Mouse (Mus musculus) retina, postnatal 7 days (tissue): ENCODE measurements at regions not wholly inside any gene's neighbourhood (a gene's known extent, or its start where the extent isn't known, plus 50 kb on each side); places are given as distances from the start of the nearest gene placed in this dataset.
A peak's percentile ranks its signal among the peaks of the same experiment; 100 is the strongest.

ENCODE experiments used
- DNase-seq: peaks from one replicate; pipeline ENCODE4 v3.0.0-alpha.2; 2012; ENCODE audit warnings: low read depth, low spot score

DNA sequence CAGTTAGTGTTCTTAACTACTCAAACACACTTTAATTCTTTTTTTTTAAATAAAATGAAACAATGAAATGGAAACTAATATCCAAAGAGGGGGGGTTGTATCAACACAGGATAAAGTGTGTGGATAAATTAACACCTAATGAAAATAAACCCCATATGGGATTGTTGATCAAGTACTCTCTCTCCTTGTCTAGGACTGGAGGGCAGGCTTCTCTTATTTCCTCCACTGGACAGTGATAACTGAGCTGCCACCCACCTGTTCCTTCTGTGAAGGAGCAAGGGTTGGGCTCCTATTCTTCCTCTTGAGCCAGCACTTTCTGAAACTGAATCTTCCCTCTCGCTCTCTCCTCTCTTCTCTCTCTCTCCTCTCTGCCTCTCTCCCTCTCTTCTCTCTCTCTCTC lies 716.5 kb downstream of the Epm2a start:
- DNase-seq = no peak

DNA sequence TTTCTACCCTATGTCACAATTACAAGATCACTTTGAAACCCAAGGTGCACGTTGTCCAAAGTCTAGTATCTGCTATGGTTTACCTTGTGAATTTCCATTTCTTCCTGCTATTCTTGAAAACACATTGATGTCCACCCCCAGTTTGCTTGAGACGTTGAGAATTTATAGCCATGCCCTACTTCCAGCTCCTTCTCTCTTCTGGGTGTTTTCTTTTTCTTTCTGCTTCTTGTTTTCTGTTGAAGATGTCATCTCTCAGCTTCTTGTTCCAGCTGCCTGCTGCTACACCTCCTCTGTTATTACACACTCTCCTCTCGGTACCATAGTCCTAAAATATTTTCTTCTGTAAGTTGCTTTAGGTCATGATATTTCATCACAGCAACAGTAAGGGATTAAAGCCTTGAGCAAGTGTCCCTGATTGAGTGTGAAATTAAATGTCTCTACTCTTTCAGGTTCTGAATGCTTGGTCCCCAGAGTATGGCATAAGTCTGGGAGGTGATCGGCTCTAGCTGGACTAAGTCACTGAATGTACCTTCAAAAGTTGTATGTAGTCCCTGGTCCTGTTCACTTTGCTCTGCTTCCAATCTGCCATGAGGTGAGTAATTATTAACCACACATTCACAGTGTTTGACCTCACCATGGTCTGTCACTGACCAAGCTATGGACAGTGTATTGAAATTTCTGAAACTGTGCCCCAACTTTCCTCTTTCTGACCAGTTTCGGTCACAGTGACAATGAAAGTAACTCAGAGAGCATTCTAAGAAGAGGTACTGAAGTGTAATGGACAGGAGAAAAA lies 718.1 kb downstream of the Epm2a start:
- DNase-seq = no peak

DNA sequence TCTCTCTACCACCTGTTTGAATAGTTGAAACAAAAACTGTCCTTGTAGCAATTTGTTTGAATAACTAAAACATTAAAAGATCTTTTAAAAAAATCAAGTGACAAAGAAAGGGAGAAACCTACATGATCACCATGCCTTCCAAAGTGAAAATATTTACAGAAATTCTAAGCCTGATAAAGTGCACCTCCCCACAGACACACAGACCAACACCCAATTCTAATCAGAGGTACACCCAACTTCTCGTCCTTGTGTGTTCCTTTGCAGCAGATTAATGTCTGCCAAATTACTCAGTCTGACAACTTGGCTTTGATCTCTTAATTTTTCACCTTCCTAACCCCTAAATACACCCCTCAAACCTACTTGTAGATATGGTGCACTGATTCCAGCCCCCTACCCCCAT lies 719.1 kb downstream of the Epm2a start:
- DNase-seq = no peak

DNA sequence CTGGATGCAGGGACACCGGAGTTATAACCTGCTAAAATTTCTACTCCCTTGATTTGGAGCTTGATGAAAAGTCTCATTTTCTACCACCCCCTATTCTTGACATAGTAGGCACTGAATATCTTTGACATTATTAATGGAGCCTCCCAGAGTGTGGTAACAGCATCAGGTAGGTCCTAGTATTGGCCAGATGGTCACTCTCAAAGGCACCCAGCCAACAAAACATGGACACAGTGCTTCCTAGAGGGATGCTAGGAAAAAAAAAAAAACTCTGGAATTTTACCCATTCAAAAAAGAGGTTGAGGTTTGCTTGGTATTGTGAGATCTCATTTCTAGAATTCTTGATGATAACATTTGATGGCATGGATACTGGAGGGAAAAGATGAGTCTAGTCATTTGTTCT lies 740.8 kb downstream of the Epm2a start:
- DNase-seq = no peak

DNA sequence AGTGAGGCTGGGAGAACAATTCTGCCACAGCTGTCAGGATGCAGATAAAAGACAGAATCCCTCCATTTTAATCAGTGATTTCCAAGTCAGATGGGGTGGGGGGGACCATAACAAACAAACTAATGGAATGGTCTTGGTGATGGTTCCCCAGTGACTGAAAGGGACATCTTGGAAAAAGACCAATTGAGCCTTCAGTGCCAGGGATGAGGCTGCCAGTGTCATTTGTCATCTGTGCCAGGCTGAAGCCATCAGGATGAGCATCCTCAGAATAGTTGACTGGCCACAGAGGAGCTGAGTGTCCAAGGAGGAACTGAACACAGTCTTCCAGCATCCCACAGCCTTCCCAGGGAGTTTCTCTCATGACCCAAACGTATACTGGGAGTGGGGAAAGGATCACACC lies 749.3 kb downstream of the Epm2a start:
- no peak for DNase-seq

DNA sequence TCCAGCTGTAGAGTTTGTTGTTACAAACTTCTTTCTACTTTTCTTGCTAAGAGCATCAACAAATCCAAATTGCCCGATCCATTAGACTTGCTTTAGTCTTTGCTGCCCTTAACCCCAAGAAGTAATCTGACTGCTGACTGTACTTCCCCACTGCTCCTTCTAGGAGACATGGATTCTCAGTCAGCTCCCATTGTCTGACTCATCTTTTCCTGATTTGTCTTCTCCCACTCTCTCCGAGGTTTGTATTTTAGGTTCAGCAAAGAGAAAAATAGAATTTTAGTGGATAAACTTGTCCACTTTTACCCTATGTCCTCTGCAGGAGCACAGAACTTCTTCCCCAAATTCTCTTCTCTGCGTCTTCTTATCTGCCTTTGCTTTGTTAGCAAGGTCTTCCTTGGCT lies 753.5 kb downstream of the Epm2a start:
- no peak for DNase-seq

DNA sequence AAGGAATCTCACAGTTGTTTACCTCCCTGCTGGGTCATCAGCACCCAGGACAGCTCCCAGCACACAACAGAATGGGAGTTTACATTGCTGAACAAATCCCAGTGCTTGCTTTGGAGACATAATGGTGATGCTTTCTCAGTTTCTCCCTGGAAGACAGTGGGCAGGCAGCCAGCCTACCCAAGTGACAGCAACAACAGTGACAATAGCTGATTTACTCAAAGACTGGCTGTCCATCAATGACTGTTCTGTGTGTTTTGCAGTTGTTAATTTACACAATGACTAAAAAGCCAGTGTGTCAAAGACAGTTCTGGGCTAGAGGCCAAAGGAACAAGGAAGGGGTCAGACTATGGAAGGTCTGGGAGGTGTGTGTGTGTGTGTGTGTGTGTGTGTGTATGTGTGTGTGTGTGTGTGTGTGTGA lies 762.2 kb downstream of the Utrn start:
- DNase-seq = peak; percentile 9

DNA sequence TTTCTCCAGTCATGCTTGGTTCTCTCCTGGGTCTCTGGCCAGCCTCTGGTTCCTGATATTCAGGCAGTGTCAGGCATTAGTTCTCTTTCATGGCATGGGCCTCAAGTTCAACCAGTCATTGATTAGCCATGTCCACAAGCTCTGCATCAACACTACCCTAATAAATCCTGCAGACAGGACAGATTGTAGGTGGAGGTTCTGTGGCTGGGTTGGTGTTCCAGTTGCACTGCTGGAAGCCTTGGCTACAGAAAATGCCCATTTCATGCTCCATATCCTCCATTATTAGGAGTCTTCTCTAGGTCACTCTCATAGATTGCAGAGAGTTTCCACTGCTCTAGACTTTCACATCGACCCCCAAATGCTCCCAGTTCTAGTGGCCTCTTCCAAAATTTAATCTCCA lies 757.4 kb downstream of the Utrn start:
- no peak for DNase-seq

DNA sequence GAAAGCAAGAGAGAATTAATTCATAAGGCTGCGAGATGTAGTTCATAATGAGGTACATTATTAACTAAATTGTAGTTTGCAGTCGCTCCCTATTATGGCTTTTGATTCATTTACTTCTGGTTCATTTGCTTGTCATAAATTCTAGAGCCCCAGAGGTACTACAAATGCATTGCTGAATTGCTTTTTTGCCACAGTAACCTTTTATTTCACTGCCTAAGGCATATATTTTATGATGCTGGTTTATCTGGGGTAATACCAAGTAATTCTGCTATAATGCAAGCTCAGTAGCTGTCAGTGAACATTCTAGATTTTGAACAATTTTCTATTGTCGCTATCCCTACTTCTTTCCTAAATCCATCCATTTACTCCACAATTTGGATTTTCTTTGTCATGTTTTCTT lies 753.4 kb downstream of the Utrn start:
- DNase-seq = no peak

DNA sequence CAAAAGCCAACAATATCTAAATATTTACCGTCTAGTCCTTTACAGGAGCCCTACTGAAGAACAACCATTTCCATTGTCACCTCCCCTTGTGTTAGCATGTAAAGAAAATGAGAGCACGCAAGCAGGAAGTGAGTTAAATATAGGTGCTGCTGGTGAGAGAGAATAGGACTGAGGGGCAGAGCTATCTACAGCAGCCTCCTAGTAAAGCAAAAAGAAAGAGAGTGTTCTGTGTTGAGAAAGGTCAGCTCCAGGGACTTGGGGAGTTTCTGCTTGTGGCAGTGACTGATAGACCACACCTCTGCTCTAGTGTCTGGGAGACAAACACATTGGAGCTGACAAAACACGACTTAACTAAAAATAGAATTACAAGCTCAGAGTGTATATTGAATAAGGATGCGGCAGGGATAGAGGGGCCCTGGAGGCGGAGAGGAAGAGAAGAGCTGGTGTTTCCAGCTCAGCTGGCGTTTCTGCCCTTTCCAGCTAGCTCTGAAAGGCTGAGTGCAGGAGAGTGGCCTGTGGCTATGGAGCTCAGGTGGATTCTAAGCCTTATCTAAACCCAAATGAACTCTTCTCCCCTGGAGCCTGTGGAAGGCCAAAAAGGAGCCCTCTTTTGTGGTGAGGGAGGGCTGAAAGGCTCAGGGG lies 752.4 kb downstream of the Utrn start:
- no peak for DNase-seq

DNA sequence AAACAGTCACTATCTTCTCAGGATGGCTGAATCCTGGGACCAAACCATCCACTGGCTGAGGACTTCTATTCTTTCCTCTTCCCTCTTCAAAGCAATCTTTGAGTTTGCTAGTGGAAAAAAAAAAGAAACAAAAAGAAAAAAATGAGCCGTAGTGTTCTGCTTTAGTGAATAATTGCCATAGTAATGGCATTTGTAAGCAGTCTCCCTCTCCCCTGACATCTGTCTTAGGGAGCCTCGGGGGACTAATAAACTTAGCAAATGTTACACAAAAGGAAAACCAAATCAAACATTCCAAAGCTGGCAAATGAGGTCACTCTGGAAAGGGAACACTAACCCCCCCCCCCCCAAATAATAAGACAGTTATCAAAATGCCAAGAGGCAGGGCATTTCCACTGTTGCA lies 744.9 kb downstream of the Utrn start:
- no peak for DNase-seq

DNA sequence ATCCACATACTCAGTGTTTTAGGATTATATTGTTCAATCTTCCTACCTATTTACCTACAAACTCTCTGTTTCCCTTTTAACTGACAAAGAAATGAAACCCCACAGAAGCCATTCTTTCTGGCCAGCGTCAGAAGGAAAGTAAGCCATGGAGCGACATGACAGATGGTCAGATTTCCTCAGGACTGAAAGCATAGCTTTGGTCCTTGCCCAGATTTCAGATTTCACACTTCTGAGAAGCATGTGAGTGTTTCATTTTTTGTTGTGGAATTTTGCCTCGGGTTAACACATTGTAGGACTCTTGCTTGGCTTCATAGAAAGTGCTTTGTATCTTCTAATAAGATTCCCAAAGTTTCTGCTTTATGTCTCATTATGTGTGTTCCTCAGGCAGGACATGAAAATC lies 739.7 kb downstream of the Utrn start:
- DNase-seq = no peak

DNA sequence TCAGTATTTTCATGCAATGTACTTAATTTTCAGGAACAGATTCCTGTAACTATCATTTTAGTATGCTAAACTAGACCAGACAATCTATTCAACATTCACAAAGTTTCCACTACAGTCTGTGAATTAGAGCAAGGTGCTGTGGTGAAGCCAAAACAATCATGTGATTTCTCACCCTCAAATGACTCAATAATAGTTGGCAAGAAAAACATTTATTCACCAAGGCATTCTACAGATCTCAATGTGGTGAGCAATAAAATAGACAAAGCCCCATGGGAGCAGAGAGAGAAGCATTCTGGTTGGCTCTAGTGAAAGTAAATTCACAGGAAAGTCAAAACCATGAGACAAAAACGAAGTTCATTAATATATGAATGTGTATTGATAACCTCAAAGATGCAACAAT lies 724.5 kb downstream of the Utrn start:
- no peak for DNase-seq

DNA sequence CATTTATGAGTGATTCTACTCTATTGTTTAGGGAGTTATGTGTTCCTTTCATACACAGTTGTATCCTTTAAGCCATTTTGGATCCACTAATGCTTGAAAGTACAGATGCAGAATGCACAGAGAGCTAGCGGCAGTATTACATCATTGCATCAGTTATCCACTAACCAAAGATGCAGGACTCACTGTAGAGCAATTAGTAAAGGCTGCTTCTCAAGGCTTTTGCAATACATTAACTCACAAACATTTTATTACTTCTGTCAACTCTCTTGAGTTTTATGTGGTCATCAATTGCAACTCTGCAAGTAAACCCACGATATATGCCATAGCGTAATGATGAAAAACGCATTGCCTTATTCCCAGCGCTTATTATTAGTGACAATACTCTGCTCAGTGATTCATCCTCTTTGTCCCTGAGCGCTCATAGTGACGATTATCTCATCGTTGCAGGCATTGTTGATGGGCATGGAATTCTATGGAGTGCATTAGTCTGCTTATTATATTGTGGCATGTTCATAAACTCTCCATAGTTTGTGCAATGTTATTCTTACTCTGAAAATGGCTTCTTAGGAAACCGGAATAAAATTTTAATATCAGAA lies 722.1 kb downstream of the Utrn start:
- no peak for DNase-seq

DNA sequence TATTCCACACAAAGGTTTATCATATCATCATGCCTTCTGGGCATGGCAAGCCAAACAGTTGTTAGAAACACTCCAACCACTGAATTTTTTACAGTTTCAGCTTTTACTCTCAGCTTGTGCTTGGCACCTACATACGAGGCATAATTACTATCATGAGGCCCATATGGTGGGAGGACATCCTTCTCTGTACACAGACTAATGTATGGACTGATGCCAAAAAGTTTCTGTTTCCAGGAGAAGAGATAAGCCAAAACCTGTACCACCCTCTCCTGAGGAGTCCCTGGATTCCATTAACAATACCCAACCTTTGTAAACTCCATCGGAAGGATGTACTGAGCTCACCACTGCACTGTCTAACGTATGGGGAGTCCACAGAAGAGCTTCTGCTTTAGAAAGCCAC lies 698.9 kb downstream of the Utrn start:
- no peak for DNase-seq

DNA sequence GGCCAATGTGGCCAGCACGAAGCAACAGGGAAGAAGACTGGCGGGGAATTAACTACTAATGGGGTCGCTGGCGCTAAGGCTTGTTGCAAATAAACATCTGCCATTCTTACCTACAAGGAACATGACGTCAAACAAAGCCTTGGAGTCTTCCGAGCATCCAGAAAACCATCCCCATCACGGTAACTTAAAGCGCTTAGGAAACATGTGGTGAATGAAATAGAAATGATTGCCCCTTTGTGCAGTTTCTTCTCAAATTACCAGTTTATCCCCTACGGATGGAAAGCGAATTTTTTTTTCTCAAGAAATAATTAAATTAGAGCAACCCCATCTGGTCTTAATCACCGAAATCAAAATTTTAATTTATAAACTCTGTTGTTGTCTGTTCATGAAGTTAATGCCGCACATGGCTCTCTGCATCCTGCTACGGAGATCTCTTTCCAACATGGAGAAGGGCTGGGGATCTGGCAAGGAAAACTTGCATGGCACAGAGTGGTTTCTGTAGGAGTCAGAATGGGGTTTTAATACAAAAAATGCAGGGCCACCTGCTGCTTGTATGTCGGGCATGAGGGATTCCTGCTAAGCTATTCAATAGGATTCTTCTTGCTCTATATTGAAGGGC lies 694.9 kb downstream of the Utrn start:
- DNase-seq = no peak

DNA sequence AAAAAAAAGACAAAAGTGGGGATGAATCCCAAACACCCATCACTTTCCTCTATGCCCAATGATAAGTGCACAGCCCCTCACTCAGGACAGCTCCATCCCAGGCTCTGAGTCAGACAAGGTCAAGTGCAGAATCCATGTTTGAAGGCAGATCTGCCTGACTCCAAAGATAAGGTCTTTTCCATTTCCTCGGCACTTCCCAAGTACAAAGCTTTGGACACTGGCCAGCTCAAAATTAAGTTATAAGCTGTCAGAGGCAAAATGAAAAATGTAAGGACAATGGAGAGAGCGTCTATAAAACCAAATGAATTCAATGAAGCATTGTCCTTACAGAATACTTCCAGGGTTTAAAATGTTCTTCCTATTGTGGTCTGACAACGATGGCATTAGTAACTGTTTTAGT lies 694.0 kb downstream of the Utrn start:
- DNase-seq = no peak

DNA sequence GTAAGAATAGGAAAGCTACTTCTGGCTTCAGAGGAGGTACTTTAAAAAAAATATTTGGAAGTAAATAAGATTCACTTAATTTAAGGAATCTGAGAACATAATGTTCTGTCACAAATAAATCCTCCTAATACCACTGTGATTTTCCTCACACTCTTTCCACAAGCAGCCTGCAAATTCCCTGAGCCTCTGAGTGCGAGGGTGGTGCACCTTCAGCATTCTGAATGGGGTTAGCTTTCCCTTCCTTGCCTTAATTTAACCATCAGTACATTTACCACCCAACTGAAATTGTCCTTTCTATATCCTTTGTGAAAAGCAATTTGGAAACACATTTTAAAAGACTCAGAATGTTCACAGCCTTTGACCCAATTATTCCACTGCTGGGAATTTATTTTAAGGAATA lies 691.7 kb downstream of the Utrn start:
- DNase-seq = no peak

DNA sequence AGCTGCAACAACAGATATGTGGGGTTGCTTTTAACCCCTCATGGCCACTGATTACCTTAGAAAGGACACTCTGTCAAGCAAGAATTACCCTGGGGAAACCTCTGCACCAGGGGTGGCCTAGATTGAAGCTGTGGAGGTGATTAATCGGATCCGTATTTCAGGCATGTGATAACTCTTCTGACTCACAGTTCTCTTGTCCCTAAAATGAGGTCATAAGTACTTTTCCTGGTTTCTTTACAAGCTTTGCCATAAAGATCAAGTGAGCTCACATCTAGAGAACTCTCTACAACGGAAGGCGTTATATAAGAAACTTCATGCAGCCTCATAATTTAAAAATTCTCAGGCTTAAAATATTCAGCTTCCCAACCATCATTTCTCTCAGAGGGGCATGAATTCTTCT lies 688.2 kb downstream of the Utrn start:
- DNase-seq = no peak

DNA sequence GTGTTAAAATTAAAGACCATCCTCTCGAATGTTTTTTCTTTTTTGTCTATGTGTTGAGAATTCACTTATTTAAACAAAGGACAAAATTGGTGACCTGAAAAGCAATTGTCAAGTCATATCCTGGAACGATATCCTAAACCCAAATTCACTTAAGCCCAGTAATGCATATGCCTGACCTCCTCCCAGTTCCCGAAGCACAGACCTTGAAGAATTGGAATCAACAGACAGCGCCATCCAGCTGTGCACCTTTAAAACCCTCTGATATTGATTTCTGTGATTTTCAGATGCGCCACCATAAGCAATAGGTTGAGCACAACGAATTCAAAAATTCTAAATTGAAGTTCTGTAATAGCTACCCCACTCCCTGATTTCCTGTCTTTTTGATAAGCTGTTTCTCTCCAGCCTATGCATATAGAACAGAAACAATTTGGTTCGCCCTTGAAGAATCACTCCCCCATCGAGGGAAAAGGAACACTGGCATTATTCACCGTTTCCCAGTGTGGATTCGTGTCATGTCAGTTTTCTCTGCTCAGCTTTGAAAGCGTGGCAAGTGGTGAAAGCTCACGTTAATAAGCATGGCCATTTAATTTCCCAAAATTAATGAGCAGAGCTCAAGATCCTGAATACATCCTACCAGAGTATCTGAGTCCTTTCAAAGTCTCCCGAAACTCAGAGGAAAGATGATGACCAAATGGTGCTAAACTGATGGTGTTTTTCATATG lies 682.1 kb downstream of the Utrn start:
- DNase-seq = no peak

DNA sequence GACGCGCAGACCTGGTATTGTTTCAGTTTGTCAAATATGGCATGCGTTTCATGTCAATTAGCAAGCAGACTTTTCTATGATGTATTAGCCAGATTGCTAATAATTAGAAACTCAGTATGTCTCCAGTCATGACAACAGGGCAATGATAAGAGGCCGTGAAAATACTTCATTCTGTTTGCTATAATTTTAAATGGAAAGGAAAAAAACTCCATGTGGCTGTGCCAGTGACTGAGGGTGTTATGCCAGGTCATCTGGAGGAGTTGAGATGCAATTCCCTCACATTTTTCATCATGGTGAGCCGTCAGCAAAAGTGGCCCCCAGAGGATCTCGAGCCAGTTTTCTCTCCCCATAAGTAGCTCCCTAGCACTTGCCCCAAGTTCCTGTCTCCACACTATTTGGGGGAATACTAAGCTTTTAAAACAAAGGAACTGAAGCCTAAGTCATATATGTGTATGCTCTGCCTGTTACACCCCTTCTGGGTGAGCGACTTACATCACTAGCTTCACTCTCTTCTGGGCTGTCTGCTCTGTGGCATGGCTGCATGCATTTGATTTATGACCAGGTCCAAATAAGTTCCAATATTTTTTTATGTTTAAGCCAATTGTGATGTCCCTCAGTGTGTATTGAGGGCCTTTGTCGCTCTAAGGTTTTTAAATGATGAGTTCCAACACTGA lies 681.4 kb downstream of the Utrn start:
- DNase-seq = no peak

DNA sequence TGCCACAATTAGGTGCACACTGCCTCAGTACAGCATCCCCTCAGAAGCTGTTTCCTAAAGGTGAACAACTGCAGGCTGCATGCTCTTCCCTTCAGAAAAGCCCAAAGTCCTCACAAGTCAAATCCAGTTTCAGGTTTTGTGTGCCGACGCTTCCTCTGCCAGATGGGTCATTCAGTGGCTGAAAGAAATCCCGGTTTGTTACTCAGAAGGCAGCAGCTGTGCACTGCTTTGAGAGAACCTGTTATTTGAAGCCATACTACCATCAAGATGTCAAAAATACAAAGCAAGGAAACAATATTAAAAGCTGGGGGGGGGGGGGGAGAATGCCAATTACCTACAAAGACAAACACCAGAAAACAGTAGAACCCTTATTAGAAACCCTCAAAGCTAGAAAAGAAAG lies 678.7 kb downstream of the Utrn start:
- no peak for DNase-seq
